Mouse (Mus musculus) ES-E14 (cell line): Measurements from ENCODE around the gene Eif3l.

Experiments
- CHD2 ChIP-seq: IDR thresholded peaks from 2 replicates; pipeline ENCODE4 v1.6.1; 2014; ENCODE audit warnings: mild to moderate bottlenecking, low read depth, low read length, inconsistent platforms
- HCFC1 ChIP-seq: IDR thresholded peaks from 2 replicates; pipeline ENCODE4 v1.6.1; 2012; ENCODE audit warnings: low read length, inconsistent platforms, borderline replicate concordance; ENCODE audit not compliant: insufficient read depth
- MAFK ChIP-seq: IDR thresholded peaks from 2 replicates; pipeline ENCODE4 v1.6.1; 2014; ENCODE audit warnings: mild to moderate bottlenecking, low read depth, low read length, inconsistent platforms; ENCODE audit not compliant: insufficient read depth
- ZNF384 ChIP-seq: IDR thresholded peaks from 2 replicates; pipeline ENCODE4 v1.6.1; 2012; ENCODE audit warnings: low read depth, low read length, inconsistent platforms

GRCm38 (mm10) chr15:79100391-79100790, 25.4 kb downstream of the Eif3l start:
- TF ChIP-seq MAFK (no peak), ZNF384 (no peak), HCFC1 (no peak), CHD2 (no peak)
